Mouse (Mus musculus) small intestine, adult 2 months (tissue): Measurements from ENCODE around the gene Elovl4.

Experiments used
- CTCF ChIP-seq: fragments of 200-500 bp; IDR thresholded peaks from 2 replicates; pipeline ENCODE4 v1.5.1; 2012; ENCODE audit warnings: low read depth, mild to moderate bottlenecking, control low read depth, inconsistent platforms, low read length, moderate library complexity, mixed read lengths; ENCODE audit not compliant: insufficient replicate concordance, insufficient read length; ENCODE audit errors: extremely low read depth
- POLR2A ChIP-seq: fragments of 200-500 bp; IDR thresholded peaks from 2 replicates; pipeline ENCODE4 v1.6.1; 2012; ENCODE audit warnings: low read depth, mild to moderate bottlenecking, control low read depth, inconsistent platforms, low read length, moderate library complexity

- TF ChIP-seq POLR2A (no peak), CTCF (no peak)
Measured at GRCm38 (mm10) chr9:83796875-83797274, 9.2 kb downstream of the Elovl4 start.
